Mouse (Mus musculus) lung, postnatal 25 days (tissue): Measurements from ENCODE around the gene Zfp13.
"Not testable (repeated sequence)": the region's sequence is repeated elsewhere in the genome, so short reads cannot be mapped to it uniquely, and the experiment has no call there.

Experiments used
- DNase-seq: peaks from one replicate; pipeline ENCODE4 v3.0.0; 2022; ENCODE audit warnings: low spot score

The Zfp13 gene

DNA sequence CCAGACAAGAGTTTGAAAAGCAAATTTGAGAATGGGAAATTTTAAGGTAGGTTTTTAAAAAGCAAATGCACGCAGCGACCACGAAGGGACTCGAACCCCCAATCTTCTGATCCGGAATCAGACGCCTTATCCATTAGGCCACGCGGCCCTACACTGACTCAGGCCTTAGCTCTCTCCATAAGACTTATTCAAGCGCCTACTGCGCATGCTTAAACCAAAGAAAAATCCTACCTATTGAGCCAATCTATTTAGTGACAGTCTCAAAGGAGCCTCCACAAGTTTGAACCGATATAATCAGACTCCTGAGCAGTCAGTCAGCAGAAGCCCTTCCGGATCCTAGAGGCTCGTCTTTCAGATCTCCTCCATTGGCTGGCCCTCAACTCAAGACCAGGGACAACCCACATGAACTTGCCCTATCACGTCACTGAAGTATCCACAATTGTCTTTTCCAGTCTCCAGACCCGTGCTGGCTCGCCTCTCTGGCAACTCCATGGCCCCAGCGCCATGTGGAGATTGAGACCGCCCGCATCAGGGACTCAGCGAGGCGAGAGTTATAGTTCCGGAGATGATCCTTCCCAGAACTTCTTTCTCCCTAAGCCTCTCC lies 49.0 kb downstream of the Zfp13 start:
- peak; percentile 94 for DNase-seq

DNA sequence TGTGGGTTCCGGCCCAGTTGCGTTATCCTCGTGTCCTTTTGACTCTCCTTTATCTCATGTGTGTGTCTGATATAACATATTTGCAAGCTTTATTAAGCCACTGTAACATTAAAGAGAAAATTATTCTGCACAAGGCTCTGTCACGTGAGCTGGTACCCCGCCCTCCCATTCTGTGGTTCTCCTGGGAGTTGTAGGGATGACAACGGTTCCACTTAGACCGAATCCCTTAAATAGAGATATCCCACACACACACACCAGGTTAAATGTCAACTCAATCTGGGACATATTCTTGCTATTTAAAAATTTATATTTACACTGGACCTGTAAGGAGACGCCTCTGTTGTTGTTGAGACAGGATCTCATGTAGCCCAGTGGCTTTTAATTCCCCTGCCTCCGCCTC lies 49.8 kb downstream of the Zfp13 start:
- DNase-seq, result no peak

DNA sequence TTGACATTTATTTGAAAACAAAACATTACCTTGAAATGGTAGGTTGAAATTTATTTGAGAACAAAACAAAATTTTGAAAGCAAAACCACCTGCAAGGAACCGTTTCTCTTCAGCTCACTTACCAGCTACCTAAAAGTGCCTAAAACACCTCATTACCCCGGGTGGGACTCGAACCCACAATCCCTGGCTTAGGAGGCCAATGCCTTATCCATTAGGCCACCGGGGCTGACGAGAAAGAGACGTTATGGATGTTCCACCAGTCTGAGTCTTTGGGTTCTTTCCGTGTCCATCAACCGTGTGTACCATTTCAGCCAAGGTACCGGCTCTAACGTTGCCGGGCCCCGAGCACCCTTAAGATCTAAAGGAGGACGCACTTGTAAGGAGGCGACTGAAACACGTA lies 50.7 kb downstream of the Zfp13 start:
- DNase-seq, result peak; percentile 83

DNA sequence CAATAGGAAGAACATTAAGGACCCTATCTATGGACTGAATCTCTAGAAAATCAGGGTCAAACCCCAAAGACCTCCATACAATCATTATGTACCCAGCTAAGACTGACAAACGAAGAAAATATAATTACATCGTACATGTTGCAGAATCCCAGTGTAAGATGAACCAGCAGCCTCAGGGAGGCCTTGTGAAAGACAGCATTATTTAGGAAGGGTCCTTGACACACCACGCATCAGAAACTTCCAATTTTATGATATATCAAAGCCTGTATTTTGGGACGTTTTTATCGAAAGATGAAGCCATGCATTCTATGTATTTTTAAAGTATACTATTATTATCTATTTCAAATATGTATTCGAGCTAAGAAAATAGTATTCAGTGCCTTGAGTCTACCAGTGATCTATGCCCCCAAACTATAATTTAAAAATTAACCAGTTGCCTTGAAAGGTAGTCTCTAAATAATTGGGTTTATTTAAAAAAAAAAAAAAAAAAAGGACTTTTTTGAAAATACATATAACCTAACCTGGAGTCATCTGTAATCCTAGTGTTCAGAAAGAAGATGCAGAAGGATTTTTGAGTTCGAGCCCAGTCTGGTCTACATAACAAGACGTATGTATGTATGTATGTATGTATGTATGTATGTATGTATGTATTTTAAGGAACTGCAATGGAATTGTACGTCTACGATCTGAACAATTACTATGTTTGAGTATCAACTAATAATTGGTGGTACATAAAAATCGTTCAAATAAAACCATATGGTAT lies 51.4 kb downstream of the Zfp13 start:
- no peak for DNase-seq

DNA sequence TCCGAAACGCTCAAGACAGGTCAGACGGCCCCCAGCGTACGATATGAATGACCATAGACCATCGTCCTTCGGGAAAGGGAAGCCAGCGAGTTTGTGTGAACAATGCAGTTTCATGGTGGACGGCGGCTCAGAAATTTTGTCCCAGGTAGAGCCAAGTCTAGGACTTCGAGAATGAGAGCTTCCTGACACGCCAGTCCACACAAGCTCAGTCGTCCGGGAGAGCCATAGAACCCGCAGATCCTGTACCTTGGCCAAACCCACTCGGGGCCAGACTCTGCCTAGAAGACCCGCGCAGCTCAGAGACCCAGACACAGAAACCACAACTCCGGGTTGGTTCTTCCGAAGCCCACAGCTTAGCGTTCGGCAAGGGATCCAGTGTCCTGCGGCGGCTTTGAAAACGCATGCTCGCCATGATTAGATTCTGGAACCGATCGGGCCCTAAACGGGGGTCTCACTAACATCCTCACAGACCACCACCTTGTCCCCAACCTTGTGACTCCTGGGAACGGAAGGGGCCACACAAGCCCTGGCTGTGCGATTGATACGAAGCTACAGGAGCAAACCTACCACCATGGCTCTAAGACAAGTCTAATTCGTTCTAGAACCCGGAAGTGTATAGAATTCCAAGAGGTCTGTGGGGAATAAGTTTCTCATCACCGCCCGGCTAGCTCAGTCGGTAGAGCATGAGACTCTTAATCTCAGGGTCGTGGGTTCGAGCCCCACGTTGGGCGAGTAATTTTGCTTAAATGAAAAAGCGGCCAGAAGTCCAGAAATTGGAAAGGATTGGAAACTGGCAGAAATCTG lies 52.4 kb downstream of the Zfp13 start:
- peak; percentile 90 for DNase-seq

DNA sequence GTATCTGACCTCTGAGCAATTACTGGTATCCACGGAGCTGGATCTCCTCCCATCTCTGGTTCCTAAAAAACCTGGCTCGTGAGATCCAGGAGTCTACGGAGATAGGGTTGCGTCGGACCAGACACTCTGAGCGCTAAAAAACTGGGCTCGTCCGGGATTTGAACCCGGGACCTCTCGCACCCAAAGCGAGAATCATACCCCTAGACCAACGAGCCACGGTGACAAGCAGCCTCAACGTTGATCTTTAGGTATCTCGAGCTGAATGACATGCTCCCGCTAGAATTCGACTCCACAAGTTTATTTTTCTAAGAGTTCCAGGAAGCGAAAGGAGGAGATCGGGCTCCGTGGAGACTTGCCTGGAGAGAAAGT lies 53.0 kb downstream of the Zfp13 start:
- peak; percentile 84 for DNase-seq

DNA sequence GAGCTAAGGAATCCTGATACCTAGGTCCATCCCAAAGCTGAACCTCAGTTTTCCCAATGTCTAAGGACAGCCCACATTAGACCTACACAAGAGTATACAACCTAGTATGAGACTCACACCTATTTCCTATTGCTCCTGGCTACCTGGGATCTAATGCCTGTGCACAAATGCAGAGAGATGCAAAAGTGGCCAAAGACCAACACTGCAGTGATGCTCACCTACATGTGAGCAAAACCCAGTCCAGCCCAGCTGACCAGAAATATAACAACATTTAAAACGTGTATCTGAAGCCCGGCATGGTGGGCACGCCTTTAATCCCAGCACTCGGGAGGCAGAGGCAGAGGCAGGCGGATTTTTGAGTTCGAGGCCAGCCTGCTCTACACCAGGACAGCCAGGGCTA lies 53.4 kb downstream of the Zfp13 start:
- no peak for DNase-seq

DNA sequence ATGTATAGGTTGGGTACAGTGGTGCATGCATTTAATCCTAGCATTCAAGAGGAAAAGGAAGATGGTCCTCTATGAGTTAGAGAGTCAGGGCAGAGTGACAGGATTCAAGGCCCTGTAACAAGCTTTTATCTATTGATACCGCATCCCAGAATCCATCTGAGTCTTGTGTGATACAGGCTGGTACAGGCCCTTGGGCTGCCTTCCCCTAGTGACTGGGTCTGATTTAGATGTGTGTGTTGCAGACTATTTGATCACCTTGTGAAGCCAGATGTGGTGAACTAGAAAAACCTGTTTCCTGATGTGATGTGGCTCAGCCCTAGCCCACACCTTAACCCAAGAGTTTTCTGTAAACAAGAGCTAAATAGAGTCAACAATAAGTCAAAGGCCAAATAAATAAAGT lies 54.5 kb downstream of the Zfp13 start:
- DNase-seq, result no peak

DNA sequence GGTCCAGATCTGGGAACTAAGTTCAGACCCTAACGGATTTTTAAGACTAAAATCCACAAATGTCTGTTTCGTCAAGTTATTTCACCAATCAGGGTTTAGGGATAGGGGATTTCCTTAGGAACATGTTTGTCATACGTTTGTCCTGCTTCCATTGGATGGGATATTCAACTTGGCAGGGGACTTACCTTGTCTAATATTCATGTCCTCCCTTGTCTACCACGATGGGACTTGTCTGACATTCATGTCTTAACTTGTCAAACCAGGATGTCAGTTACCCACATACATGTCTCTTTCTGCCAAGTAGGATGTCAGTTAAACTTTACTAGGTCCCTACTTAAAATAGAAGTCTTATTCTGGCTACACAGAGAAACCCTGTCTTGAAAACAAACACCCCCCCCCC lies 55.3 kb downstream of the Zfp13 start:
- DNase-seq, result no peak

GRCm38 (mm10) chr17:23543325-23543724 lies 56.0 kb downstream of the Zfp13 start:
- DNase-seq, result peak; percentile 66

DNA sequence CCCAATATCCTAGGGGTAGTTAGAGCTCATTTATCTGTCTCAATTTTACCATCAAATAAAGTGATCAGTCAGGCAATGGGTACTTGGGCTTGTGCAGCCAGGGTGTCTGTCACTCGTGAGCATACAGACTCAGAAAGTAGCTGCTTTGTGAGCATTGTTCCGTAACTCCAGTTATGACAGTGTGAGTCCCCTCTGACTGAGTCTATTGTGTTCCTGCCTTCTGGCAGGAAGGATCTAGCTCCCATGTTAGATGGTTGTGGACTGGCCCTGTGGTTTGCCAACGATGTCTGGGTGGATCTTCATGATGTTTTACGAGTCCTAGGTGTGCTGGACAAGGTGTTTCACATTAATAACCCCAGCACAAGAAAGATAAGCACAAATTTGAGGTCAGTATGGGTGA lies 56.5 kb downstream of the Zfp13 start:
- no peak for DNase-seq

DNA sequence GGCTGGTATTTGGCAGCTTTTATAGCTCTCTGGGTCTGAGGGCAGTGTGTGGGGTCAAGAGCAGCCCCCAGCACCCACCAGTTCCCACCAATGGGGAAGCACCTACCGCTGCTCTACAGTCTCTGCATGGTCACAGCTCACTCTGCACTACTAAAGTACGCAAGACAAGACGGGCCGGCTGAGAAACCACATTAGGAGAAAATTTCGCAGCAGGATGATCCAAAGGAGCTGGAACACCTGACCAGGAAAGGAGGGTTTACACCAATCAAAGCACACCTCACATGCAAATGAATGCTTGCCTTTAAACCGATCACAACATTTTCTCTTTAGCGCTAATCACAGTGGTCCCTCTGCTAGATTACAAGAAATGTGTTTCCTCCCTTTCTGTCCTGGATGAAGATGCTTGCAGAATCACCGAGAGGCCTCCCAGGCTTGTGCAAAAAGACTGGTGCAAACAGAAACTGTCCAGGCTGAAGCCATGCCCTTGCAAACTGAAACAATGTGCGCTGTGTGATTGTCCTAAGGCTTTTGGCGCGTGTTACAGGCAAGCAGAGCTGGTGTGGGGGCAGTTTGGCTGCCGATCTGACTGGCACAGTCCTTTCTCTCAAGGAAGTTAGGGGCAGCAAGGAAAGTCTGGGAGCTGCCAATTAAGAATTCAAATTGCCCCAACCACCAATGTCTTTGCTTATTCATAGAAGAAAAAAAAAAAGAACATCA lies 57.1 kb downstream of the Zfp13 start:
- no peak for DNase-seq

DNA sequence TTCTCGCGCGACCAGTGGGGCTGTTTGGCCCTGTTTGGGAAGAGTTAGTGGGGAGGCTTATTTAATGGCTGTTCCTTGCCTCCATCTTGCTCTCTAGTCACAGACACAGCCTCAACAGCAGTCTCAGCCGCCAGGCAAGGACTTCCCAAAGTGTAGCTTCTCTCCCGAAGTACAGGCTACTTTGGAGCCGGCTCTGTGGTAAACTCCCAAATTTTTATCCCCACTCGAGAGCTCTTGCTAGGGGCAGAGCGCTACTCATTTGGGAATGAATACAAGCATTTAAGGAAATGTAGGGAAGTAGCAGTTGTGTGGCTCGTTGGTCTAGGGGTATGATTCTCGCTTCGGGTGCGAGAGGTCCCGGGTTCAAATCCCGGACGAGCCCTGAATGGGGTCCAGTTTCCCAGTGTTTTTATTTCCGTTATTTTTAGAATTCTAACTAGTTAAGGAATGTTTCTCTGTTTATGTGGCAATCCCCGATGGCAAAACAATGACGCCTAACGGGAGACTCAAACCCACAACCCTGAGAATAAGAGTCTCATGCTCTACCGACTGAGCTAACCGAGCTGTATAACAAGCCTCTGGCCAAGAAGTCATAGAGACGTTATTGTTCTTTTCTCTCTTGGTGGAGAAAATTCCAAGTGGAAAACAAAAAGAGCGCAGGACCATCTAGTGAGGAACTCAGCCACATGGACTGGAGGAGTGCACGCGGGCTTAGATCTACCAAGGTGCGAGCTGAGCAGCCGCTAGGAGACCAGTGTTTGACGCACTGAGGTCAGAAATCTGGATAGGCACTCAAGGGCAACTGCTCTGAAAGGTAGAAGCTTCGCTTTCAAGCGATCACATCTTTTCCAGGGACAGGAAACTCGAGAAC lies 58.4 kb downstream of the Zfp13 start:
- DNase-seq, result no peak

DNA sequence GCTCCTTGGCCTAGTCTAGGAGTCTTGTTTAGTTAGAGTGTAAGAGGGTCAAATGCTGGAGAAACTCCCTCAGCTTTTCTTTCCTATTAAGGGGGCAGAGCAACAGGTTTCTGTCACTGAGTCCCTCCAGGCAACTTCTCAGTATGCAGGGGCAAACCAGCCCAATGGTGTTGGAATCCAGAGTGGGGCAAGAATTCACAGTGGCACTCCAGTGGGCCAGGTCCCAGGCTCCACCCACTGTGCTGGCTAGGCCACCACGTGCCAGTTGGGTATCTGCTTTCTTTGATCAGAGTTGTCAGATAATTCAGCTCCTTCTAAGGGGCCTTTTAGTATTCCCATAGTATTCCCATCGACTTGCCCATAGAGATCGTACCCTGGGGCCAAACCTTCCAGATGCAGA lies 59.2 kb downstream of the Zfp13 start:
- DNase-seq, result no peak

DNA sequence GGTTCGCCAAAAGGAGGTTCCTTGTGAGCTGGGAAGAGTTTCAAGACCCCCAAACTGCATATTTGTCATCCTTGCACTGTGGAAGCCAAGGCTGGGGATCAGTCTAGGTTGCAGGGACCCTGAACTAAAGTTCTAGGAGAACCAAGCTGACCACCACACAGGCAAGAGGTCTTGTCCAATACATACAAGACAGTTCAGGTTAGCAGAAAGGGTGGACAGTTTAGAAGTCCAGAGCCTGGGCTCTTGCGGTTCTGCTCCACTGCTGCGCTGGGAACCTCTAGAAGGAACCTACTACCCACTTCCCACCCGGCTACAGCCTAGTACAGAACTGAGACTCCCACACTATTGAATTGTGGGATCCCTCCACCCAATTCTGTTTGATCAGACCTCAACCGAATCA lies 59.7 kb downstream of the Zfp13 start:
- DNase-seq, result no peak

DNA sequence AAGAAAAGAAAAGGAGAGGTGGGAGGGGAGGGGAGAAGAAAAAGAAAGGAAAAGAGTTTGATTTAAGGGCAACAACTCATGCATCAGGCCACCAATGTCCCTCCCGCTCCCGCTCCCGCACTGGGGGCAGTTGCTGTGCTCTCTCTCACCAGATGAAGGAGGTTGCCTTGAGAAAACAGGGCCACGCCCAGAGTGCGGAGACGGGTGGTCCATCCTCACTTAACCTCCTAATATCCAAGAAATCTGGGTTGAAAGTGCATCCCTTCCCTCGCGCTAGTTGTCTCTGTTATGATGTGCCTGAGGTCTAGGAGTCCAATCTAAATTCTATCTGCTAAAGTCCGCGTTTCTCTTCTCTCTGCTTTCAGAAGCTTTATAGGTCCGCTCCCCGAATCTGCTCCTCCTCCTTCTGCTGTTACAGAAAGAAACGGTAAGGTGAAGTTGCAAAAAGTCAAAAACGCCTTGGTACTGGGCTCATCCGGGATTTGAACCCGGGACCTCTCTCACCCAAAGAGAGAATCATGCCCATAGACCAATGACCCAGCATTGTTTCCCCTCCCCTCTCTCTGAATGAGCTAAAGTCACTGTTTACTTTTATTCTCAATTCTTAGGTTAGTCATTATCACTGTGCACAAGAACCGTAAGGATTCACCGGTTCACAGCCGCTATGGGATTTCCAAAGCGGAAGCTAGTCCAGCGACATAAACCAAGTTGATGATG lies 60.8 kb downstream of the Zfp13 start:
- no peak for DNase-seq

- DNase-seq, result no peak
Observed at GRCm38 (mm10) chr17:23537554-23538255, 61.6 kb downstream of the Zfp13 start.

DNA sequence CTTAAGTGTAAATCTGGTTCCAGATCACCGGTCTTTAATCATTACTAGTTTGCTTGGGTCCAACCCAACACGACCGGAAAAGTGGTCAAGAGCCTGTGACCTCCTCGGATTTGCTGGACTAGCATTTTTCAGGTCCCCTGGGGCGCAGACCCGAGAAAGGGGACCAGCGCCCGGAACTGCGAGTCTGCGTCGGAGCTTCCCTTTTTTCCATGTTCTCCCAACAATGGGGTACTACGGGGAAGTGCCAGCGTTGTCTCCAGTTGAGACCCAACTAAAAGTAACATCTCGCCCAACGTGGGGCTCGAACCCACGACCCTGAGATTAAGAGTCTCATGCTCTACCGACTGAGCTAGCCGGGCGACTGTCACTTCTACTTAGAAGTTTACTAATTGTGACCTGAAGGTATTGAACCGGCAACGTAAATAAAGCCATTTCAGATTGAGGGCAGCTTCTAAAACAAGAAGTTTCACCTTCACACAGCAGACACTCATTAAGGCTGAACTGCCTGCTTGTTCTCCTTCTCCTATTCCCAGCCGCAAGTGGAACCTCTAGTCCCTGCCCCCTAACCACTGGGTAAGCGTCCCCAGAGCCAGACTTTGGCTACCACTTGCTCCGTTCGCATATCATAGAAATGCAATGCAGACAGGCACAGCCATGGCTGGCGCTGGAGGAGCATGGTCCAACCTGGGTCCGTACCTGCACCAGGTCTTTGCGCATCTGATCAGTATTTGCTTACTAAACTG lies 64.1 kb downstream of the Zfp13 start:
- DNase-seq, result not testable (repeated sequence)
